Mouse (Mus musculus): Measurements from ENCODE around the gene H2-Ob.

- no peak for TF ChIP-seq POLR2A (IDR thresholded peaks at IDR 0.05; ENCODE audit: low read depth, low read length)
- no peak for TF ChIP-seq CTCF (conservative IDR thresholded peaks at IDR 0.05; ENCODE audit: insufficient read depth, insufficient read length, low read depth, low read length)
Observed at GRCm38 (mm10) chr17:34196491-34196890, 42.2 kb upstream of the H2-Ob start.

Data from kidney, adult 2 months (tissue).